Mouse (Mus musculus) embryonic stem cell, embryonic (primary cell): ENCODE measurements around the gene Triap1.

Source experiments
- CTCF ChIA-PET, 4 experiments: fragments of 300-600 bp in 2 of 4; fragments of 350-600 bp in 2 of 4; sonication (Branson Sonifier 250); formaldehyde crosslinking; loops; one replicate each; lab custom pipeline; 2022; ENCODE audit warnings: inconsistent platforms in 2 of 4; lab: Charles Lee
- POLR2A ChIA-PET, 4 experiments: fragments of 300-600 bp in 2 of 4; fragments of 350-600 bp in 2 of 4; sonication (Branson Sonifier 250); formaldehyde crosslinking; loops; one replicate each; lab custom pipeline; 2022; ENCODE audit warnings: antibody characterized with exemption in 4 of 4, inconsistent platforms in 1 of 4; lab: Charles Lee

The Triap1 gene

DNA sequence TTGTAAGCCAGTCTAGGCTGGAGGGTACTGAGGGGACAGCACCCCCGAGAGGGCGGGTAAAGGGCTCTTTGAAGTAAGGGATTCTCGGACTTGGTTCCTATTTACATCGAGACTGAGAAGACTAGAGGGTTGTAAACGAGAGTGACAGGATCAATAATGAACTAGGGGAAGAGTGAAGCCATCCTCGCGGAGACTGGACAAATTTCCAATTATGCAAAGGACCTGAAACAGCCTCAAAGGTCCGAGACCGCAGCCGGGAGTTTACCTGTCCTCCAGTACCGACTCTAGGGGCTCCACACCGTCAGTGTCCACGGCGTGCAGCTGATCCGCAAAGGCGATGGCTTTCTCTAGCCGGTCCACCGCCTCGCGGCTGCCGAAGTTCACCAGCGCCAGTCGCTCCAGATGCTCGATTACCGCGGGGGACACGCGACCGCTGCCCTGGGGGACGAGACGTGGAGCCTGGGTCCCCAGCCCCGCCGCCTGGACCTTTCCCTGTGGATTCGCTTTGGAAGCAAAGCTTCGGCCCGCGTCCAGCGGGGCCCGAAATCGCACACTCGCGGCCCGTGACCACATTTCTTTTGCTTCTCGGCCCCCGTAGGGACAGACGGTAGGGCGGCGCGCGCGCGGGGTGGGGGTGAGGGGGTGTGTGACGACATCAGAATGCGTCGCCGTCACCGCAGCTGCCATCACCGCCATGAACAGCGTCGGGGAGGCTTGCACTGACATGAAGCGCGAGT, at the start of gene Triap1, which contains the start of gene Gatc:
TSS of gene Triap1 (plus strand) at position 649 of the 737 bp plus-strand sequence.
TSS of gene Gatc (minus strand) at position 602 of the 737 bp plus-strand sequence.
- ChIA-PET POLR2A (interaction anchor here (0.6 to 2.7 kb wide), 13 partner anchors 8 to 269 kb away, joined by 3 to 8 read pairs (median 3); no protein-coding TSS in a partner anchor), CTCF (no interaction called here)

DNA sequence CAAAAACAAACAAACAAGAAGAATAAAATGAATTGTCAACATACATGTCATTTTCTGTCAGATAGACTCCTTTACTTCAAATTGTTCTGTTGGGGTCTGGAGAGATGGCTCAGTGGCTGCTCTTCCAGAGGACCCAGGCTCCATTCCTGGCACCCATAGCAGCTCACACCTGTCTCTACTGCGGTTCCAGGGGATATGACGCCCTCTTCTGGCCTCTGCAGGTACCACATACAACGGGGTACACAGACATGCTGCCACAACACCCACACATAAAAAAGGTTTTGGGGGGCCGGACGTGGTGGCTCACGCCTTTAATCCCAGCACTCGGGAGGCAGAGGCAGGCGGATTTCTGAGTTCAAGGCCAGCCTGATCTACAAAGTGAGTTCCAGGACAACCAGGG, 46.9 kb upstream of the Triap1 start:
- POLR2A ChIA-PET = interaction anchor here in 3 of 4 experiments (0.6 to 3.4 kb wide), 21 partner anchors 11 to 391 kb away, joined by 3 to 17 read pairs (median 4); partner anchors contain the start of gene Rnf10 (in 2 of the 3)
- CTCF ChIA-PET = interaction anchor here (0.5 to 1.5 kb wide), 22 partner anchors 10 to 1112 kb away, joined by 3 to 8 read pairs (median 3); partner anchors contain the start of genes Coq5 (in 1 of the 4), Rnf10 (in 1 of the 4) and Unc119b (in 1 of the 4)

DNA sequence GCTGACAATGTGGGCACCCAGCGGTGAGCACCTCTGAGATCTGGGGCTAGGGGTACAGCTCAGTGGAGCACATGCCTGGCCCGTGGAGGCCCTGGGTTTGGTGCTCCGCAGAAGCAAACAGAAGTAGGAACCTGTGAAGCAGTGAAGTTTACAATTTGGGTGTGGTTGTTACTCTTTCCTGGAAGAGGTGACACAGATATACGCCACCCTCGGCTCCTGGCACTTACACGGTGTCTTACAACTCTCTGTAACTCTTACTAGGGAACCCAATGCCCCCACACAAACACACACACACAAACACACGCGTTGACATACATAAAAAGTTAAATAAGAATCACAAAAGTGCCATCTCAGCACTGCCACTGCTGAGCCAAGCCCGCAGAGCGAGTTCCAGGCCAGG, 44.7 kb upstream of the Triap1 start:
- CTCF ChIA-PET = interaction anchor here in 2 of 4 experiments (0.6 to 1.6 kb wide), 2 partner anchors 10 to 12 kb away, joined by 3 to 4 read pairs; no protein-coding TSS in a partner anchor
- POLR2A ChIA-PET = interaction anchor here (0.6 to 3.4 kb wide), 33 partner anchors 8 to 293 kb away, joined by 3 to 17 read pairs (median 3); partner anchors contain the start of genes Rnf10 (in 2 of the 4), Srsf9 (in 1 of the 4) and Unc119b (in 1 of the 4)

DNA sequence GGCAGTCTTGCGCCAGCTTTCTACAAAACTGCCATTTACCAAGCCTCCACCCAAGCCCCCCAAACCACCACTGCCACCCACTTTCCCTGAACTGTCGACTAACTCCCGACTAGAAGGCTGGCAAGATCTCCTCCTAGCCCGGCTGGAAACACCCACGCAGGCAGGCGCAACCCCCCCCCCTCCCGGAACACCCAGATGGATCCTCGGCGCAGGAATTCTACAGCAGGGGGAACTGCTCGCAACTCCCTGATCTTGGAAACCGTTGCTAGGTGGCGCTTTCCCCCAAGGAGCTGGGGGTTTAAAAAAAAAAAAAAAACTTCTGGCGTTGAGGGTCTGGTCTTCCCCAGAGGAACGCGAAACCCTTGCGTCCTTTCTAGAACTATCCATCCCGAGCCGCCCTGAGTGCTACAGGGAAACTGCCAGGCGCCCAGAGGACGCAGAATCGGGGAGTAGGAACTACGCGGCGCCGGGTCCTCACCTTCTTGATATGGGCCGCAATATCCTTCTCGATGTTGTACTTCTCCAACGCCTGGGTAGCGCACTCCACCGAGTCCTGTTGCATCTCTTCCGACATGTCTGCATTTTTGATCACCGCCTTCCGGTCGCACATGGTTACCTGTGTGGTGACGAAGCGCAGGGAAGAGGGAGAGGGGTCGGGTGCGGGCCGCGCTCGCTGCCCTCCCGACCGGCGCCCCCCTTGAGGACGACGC, 40.8 kb upstream of the Triap1 start:
- ChIA-PET CTCF (interaction anchor here (0.5 to 1.4 kb wide), 12 partner anchors 8 to 451 kb away, joined by 3 to 5 read pairs (median 4); partner anchors contain the start of gene Pop5 (in 1 of the 4)), POLR2A (interaction anchor here (0.5 to 6.5 kb wide), 135 partner anchors 8 to 1979 kb away, joined by 3 to 170 read pairs (median 4); partner anchors contain the start of genes Coq5 (in 3 of the 4), Srsf9 (in 3 of the 4), Cabp1 (in 2 of the 4) and Cox6a1 (in 2 of the 4))

DNA sequence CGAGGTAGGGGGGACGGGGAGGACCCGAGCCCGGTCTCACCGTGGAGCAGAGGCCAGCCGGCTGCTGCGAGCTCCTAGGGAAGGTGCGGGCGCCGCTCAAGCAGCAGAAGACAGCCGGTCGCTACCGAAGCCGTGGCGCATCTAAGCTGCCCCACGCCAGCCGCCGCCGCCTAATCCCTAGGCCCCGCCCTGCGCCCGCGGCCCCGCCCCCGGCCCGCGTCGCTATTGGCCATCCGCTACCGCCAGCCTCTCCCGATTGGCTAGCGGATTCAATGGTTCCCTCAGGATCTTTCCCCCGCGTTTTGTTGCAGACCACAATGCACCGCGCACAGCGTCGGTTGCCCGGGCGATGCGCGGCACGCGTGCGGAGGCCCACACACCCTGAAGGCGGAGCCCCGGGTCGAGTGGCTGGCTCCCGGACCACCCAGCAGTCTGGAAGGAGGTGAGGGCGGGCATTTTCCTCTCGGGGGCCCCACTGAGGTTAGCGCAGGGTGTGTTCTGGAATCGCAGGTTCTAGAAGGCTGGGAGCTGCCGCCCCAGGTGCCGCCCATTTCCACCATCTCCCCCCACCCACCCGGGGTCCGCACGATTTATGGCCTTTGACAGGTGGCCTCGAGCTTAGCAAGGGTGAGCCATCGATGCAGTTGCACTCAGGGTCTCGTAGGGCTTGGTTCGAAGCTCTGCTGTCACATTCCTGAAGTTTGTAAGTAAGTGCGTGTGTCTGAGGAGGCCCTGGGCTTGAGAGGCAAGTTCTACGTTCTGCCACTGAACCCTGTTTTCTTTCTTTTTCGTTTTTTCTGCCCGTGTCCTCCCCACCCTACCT, 40.0 kb upstream of the Triap1 start, which contains the start of gene Dynll1:
TSS of gene Dynll1 (minus strand) at position 208 of the 823 bp plus-strand sequence.
- POLR2A ChIA-PET = interaction anchor here (0.5 to 6.5 kb wide), 129 partner anchors 8 to 1313 kb away, joined by 3 to 170 read pairs (median 5); partner anchors contain the start of genes Rnf10 (in 3 of the 4), Srsf9 (in 3 of the 4), Cabp1 (in 2 of the 4) and Coq5 (in 2 of the 4)
- CTCF ChIA-PET = interaction anchor here in 3 of 4 experiments (0.6 to 1.4 kb wide), 10 partner anchors 9 to 378 kb away, joined by 3 to 6 read pairs (median 3); partner anchors contain the start of genes Oasl1 (in 1 of the 3) and Pop5 (in 1 of the 3)

DNA sequence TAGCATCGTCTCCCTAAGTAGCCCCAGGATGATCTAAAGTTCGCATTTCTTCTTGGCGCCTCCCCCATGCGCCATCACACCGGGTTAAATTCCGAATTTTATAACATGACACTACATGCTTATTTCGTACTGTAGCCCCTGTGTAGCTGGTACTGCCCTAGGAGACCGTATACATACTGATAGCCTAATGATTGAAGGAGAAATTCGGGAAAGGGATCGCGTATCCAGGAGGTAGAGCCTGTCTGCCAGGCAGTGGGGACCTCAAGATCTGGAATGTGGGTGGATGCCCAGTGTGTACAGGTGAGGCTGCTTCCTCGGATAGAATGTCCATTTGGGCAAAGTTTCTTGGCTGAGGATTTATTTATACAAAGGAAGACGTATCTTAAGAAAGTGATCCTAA, 39.4 kb upstream of the Triap1 start:
- CTCF ChIA-PET = interaction anchor here in 3 of 4 experiments (0.6 to 1.4 kb wide), 8 partner anchors 8 to 378 kb away, joined by 3 to 6 read pairs (median 4); partner anchors contain the start of gene Oasl1 (in 1 of the 3)
- POLR2A ChIA-PET = interaction anchor here (0.5 to 6.5 kb wide), 77 partner anchors 9 to 501 kb away, joined by 3 to 170 read pairs (median 5); partner anchors contain the start of genes Rnf10 (in 3 of the 4), Coq5 (in 2 of the 4), Cox6a1 (in 2 of the 4) and Srsf9 (in 2 of the 4)

DNA sequence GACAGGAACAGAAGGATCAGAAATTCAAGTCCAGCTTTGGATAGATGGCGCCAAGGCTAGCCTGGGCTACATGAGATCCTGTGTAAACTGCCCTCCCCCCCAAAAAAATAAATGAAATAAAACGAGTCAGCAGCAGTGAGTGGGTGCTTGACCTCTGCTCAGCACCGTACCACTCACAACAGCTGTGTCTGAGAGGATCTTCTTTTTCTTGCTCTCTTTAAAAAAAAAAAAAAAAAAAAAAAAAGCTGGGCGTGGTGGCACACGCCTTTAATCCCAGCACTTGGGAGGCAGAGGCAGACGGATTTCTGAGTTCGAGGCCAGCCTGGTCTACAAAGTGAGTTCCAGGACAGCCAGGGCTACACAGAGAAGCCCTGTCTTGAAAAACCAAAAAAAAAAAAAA, 38.8 kb upstream of the Triap1 start:
- CTCF ChIA-PET = interaction anchor here in 3 of 4 experiments (0.6 to 1.2 kb wide), 3 partner anchors 15 to 26 kb away, joined by 3 to 6 read pairs (median 3); no protein-coding TSS in a partner anchor

DNA sequence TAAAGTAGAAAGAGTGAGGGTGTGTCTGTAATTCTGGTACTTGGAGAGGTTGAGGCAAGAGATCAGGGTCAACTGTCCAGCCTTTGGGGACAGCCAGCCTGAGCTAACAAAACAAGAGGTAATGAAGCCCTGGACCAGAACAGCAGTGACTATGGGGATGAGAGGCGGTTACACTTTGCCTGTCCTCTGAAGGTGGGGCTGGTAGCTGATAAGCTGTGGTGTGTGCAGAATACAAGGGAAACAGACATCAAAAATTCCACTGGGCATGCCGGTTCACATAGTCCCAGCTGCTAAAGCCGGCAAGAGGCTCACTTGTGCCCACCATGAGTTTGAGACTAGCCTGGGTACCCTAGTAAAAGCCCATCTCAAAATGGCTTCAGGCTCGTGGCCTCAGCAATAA, 28.7 kb upstream of the Triap1 start:
- POLR2A ChIA-PET = interaction anchor here in 3 of 4 experiments (0.6 to 13.0 kb wide), 11 partner anchors 11 to 694 kb away, joined by 3 to 170 read pairs (median 5); partner anchors contain the start of genes Dynll1 (in 3 of the 3), Sirt4 (in 1 of the 3) and Srsf9 (in 1 of the 3)
- CTCF ChIA-PET = interaction anchor here in 1 of 4 experiments (0.5 kb wide), 1 partner anchor 12 kb away, joined by 7 read pairs; no protein-coding TSS in a partner anchor

More for the DNA sequence above, 38.8 kb upstream of the Triap1 start:
- POLR2A ChIA-PET = interaction anchor here in 3 of 4 experiments (0.6 to 9.1 kb wide), 16 partner anchors 9 to 240 kb away, joined by 3 to 170 read pairs (median 16); partner anchors contain the start of genes Rnf10 (in 2 of the 3) and Srsf9 (in 2 of the 3)

DNA sequence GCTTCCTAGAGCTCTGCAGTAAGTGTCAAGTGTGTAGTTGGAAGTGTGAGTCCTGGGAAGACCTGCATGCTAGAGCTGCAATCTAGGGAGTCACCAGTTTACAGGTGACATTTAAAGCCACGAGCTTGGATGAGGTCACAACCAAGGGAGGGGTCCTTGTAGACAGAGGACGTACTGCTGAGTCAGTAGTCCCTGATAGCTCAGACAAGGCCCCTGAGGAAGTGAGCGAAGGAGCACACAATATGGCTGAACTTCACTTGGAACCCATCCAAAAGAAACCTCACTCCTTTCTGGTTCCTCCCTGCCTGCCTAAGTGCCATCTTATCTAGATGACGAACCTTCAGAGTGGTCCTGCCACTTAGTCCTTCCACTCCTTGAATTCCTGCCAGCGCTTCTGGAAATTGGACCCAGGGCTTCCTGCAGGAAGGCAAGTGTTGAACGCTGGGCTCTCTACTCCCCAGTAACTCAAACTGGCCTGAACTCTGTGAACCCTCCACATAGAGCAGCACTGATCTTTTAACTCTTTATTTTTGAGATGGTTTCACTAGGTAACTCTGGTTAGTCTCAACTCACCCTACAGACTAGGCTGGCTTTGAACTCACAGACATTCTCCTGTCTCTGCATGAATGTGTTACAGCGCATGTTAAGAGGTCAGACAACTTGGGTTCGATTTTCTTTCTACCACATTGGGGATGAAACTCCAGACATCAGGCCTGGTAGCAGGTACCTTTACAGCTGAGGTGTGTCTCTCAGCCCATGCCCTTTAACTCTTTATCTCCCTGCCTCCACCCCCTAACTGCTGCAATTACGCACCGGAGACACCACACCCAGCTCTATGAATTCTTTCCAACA, 28.0 kb upstream of the Triap1 start:
- ChIA-PET CTCF (interaction anchor here (0.5 to 2.1 kb wide), 8 partner anchors 11 to 206 kb away, joined by 3 to 7 read pairs (median 4); no protein-coding TSS in a partner anchor), POLR2A (interaction anchor here (0.6 to 13.0 kb wide), 23 partner anchors 8 to 693 kb away, joined by 3 to 170 read pairs (median 4); partner anchors contain the start of genes Dynll1 (in 3 of the 4), Rnf10 (in 1 of the 4) and Sirt4 (in 1 of the 4))

DNA sequence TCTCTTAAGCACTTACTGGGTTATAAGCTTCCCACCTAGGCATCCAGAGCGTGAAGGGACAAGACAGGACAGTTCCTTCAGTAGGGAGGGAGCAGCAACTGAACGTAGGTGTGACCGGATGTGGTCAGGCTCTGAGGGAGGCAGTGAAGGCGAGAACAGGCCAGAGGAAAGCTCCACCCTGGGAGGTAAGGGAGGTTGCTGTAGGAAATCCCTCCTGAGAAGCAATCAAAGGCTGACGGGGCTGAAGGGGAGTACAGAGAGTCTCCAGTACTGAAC, 27.4 kb upstream of the Triap1 start:
- POLR2A ChIA-PET = interaction anchor here (0.7 to 13.0 kb wide), 19 partner anchors 9 to 195 kb away, joined by 3 to 170 read pairs (median 4); partner anchors contain the start of genes Dynll1 (in 3 of the 4) and Rnf10 (in 1 of the 4)

DNA sequence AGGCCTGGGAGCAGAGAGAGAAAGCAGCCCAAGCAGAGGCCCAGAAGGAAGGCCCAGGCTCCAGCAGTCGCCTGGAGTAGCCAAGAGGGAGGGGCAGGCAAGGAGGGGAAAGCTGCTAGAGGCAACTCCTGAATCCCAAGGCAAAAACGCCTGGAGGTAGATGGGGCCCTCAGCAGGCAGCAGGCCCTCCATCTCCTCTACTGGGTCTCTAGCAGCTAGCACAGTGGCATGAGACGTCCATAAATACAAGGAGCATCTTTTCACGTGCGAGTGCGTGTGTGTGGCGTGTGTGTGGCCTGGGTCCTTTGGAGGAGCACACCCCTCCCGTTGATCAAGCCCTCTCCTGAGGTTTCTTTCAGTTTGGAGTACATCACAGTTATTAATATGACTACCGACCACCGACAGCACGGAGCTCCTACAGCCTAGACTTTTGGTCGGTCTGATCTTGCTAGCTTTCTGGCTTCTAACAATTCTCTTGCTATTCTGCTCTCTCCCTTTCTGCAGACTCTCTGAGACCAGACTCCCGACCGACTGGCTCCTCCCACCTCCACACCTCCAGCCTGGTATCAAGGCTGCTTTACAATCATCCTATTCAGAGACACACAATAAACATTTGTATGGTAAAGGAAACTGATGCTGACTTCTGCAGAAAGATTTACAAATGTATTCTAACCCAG, 23.9 kb upstream of the Triap1 start:
- ChIA-PET CTCF (interaction anchor here in 3 of 4 experiments (0.6 to 1.4 kb wide), 9 partner anchors 10 to 264 kb away, joined by 3 to 5 read pairs (median 3); partner anchors contain the start of genes Dynll1 (in 1 of the 3) and Srsf9 (in 1 of the 3)), POLR2A (interaction anchor here (0.5 to 13.0 kb wide), 36 partner anchors 9 to 1548 kb away, joined by 3 to 170 read pairs (median 4); partner anchors contain the start of genes Srsf9 (in 3 of the 4), Dynll1 (in 2 of the 4), Rnf10 (in 2 of the 4) and Gatc (in 1 of the 4))

More for the DNA sequence above, 27.4 kb upstream of the Triap1 start:
- CTCF ChIA-PET = interaction anchor here (0.5 to 2.1 kb wide), 7 partner anchors 13 to 206 kb away, joined by 3 to 5 read pairs (median 3); no protein-coding TSS in a partner anchor

DNA sequence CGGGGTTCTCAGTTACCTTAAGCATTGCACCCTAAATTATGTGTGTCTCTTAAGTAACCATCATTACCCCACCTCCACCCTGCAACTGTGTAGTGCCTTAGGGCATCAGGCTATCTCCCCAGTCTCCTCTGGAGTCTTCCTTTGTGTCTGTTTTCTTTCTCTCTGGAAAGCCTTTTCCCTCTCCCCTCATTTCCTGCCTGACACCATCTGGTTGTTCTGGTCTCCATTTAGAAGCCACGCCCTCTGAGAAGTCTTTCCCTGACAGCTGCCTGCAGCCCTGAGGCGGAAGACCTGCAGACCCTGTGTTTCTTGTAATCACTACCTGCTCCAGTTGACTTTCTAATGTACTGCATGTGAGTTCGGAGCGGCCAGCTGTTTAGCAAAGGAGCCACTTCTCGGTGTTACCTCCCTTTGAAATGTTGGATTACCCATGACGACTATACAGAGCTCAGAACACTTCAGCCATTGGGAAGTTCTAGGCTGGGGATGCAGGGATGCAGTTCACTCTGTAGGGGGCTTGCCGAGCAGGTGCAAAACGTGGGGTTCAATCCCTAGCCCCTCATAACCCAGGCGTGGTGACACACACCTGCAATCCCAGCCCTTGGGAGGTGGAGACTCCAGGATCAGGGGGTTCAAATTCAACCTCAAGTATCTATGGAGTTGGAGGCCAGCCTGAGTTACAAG, 23.2 kb upstream of the Triap1 start:
- ChIA-PET CTCF (interaction anchor here in 3 of 4 experiments (0.5 to 1.3 kb wide), 7 partner anchors 9 to 265 kb away, joined by 3 to 4 read pairs (median 3); partner anchors contain the start of genes Dynll1 (in 1 of the 3) and Srsf9 (in 1 of the 3)), POLR2A (interaction anchor here (0.5 to 13.0 kb wide), 30 partner anchors 9 to 174 kb away, joined by 3 to 170 read pairs (median 5); partner anchors contain the start of genes Srsf9 (in 3 of the 4), Dynll1 (in 2 of the 4), Rnf10 (in 2 of the 4) and Gatc (in 1 of the 4))
